Mouse (Mus musculus) bone marrow, adult 2 months (tissue): ENCODE measurements around the gene Ikzf1.

Experiments
- CTCF ChIP-seq: fragments of 200-500 bp; IDR thresholded peaks from 2 replicates; pipeline ENCODE4 v1.5.1; 2011; ENCODE audit warnings: low read length, control low read depth; ENCODE audit not compliant: control insufficient read depth, insufficient read depth
- POLR2A ChIP-seq: fragments of 200-500 bp; IDR thresholded peaks from 2 replicates; pipeline ENCODE4 v1.6.1; 2011; ENCODE audit warnings: low read depth, mild to moderate bottlenecking, control low read depth, low read length, borderline replicate concordance; ENCODE audit not compliant: control insufficient read depth

GRCm38 (mm10) chr11:11701378-11701777 lies 16.6 kb downstream of the Ikzf1 start:
- no peak for TF ChIP-seq POLR2A
- TF ChIP-seq CTCF = no peak
